ENCODE assay signal across 9 mouse cellular contexts in genomic region chr9:55546176-55547010, GRCm38 (mm10). TPM values are rescaled to one million over a fixed set of nuclear protein-coding genes. Genes with fewer than 3 reads are reported as not detected.
DNase-seq lines count a peak whose midpoint lies in the region; ATAC-seq and TF ChIP-seq lines count a peak whose summit lies in the region.
"Had no signal": no experiment of that assay in that cellular context is flagged by ENCODE, and none has a peak within 500 bp of the region (broad histone marks: within the 10 kb centered on the region; RNA-seq: fewer than 3 reads in every experiment).

No protein-coding gene starts in this region.

- peak; percentile 18 to 23 for DNase-seq in spleen, adult 18-20 months
- DNase-seq in spleen, adult 12 weeks (ENCODE audit: low spot score): no peak
- DNase-seq in embryonic facial prominence, embryonic 14.5 days (ENCODE audit: low spot score): peak; percentile 78
- DNase-seq in heart, postnatal 14 days: peak; percentile 45 to 48
- DNase-seq in kidney, postnatal 25 days: peak; percentile 48 to 77
- peak; percentile 53 for DNase-seq in mesoderm, embryonic 11.5 days (ENCODE audit: low read depth, low spot score)
- peak; percentile 82 for DNase-seq in stomach, postnatal 0 days (ENCODE audit: low spot score)
- no peak for DNase-seq in left cerebral cortex, adult 2 months (ENCODE audit: extremely low spot score in 1 of 2, low spot score in 2 of 2)

- peak overlapping the region; percentile 66 for H3K4me2 ChIP-seq in embryonic facial prominence, embryonic 14.5 days (ENCODE audit: low read depth, low read length)
- peak overlapping the region; percentile 31 for H3K4me2 ChIP-seq in stomach, postnatal 0 days (replicated peaks; ENCODE audit: low read depth)

- 1% methylated on average over 38 of the region's 63 CpGs for WGBS in embryonic facial prominence, embryonic 14.5 days
- 23% methylated on average over 63 of the region's 63 CpGs for WGBS in stomach, postnatal 0 days

- no peak for TF ChIP-seq EP300 in stomach, postnatal 0 days (optimal IDR thresholded peaks at IDR 0.05)

- H3K9ac ChIP-seq in embryonic facial prominence, embryonic 14.5 days (ENCODE audit: low read depth, low read length): 0 out of 2 replicates have a peak overlapping the region, but pooled peaks have one; percentile 25
- H3K9ac ChIP-seq in stomach, postnatal 0 days (ENCODE audit: low read length): no peak overlapping the region

- no peak for TF ChIP-seq CTCF in stomach, postnatal 0 days (IDR thresholded peaks at IDR 0.05; ENCODE audit: low read depth)
- TF ChIP-seq CTCF in left cerebral cortex, adult 2 months (IDR thresholded peaks at IDR 0.05): no peak

- intact Hi-C loops in heart, postnatal 14 days (cut with DNase I): loop anchor here (5.0 to 10.0 kb wide), 2 partner anchors 34 to 212 kb away; partner anchors contain the start of gene Etfa
- intact Hi-C loops in left cerebral cortex, adult 2 months (cut with DNase I): loop anchor here (10.0 kb wide), 1 partner anchor 222 kb away; the partner anchor contains the start of genes Nrg4 and Tmem266

- no peaks in the 10 kb centered on the region for H3K36me3 ChIP-seq in embryonic facial prominence, embryonic 14.5 days (ENCODE audit: control insufficient read depth, insufficient read depth, low read length)
- no peaks in the 10 kb centered on the region for H3K36me3 ChIP-seq in stomach, postnatal 0 days (ENCODE audit: control insufficient read depth, insufficient read depth, low read length)

- H3K27me3 ChIP-seq in embryonic facial prominence, embryonic 14.5 days (replicated peaks; ENCODE audit: control insufficient read depth, insufficient read depth, low read length): peaks cover 85% of the 10 kb centered on the region
- no peaks in the 10 kb centered on the region; the same call in 1 of the 2 replicates for H3K27me3 ChIP-seq in stomach, postnatal 0 days (ENCODE audit: control insufficient read depth, insufficient read depth, low read length)

- ATAC-seq in embryonic facial prominence, embryonic 14.5 days (ENCODE audit: low read depth): peak; percentile 56
- peak; percentile 87 for ATAC-seq in stomach, postnatal 0 days (ENCODE audit: low FRiP score, low TSS enrichment)

- no peak overlapping the region for H3K27ac ChIP-seq in embryonic facial prominence, embryonic 14.5 days (replicated peaks; ENCODE audit: low read depth, low read length)
- H3K27ac ChIP-seq in stomach, postnatal 0 days (replicated peaks): no peak overlapping the region
- H3K27ac ChIP-seq in left cerebral cortex, adult 2 months: no peak overlapping the region

- H3K4me3 ChIP-seq in embryonic facial prominence, embryonic 14.5 days (ENCODE audit: low read depth, low read length): peak overlapping the region; percentile 43
- H3K4me3 ChIP-seq in stomach, postnatal 0 days (ENCODE audit: low read depth, low read length): peak overlapping the region; percentile 27; the same call in 1 of the 2 replicates
- no peak overlapping the region for H3K4me3 ChIP-seq in left cerebral cortex, adult 2 months

- no peaks in the 10 kb centered on the region for H3K9me3 ChIP-seq in embryonic facial prominence, embryonic 14.5 days (ENCODE audit: control insufficient read depth, low read length)
- no peaks in the 10 kb centered on the region for H3K9me3 ChIP-seq in stomach, postnatal 0 days (ENCODE audit: control insufficient read depth, low read length)

- H3K4me1 ChIP-seq in embryonic facial prominence, embryonic 14.5 days (ENCODE audit: control insufficient read depth, insufficient read depth, low read length): peaks cover 13% of the 10 kb centered on the region; the same call in 1 of the 2 replicates
- H3K4me1 ChIP-seq in stomach, postnatal 0 days (replicated peaks; ENCODE audit: control insufficient read depth, insufficient read depth): peaks cover 3% of the 10 kb centered on the region; the same call in 1 of the 2 replicates

RNA-seq across cellular contexts. Expression of gene Isl2, which starts 7.9 kb away (rescaled TPM):
- 7.3 and 7.9 TPM in 2 replicates for polyA plus RNA-seq in embryonic facial prominence, embryonic 14.5 days (2014; fragmentation: Nextera tagmentation; extraction: Ambion mirVana)
- total RNA-seq in heart, postnatal 14 days (2021): under 1 TPM in 1 of 2 experiments, not detected in 1; 0.15 TPM
- 1.8 and 2.5 TPM in 2 replicates for polyA plus RNA-seq in stomach, postnatal 0 days (2015; fragmentation: Nextera tagmentation; extraction: Ambion mirVana)
- total RNA-seq in left cerebral cortex, adult 2 months (2021): not detected
- total RNA-seq: hematopoietic stem cell, adult 5-6 weeks had no signal

RNA-seq across cellular contexts. Expression of gene Etfa, which starts 34.4 kb away (rescaled TPM):
- polyA plus RNA-seq in embryonic facial prominence, embryonic 14.5 days (2014; fragmentation: Nextera tagmentation; extraction: Ambion mirVana): 182 and 191 TPM in 2 replicates
- 100 to 1,000 TPM; 719 to 730 TPM for total RNA-seq in heart, postnatal 14 days (2021)
- 326 and 337 TPM in 2 replicates for polyA plus RNA-seq in stomach, postnatal 0 days (2015; fragmentation: Nextera tagmentation; extraction: Ambion mirVana)
- 10 to 100 TPM; 36.5 to 43.5 TPM for total RNA-seq in left cerebral cortex, adult 2 months (2021)

Comparison
In these comparisons a context has a peak if more than half of its experiments do, and no peak if none do; other contexts are left out.
1. DNase-seq: peak in spleen, adult 18-20 months (2 of 2), embryonic facial prominence, embryonic 14.5 days (single experiment), heart, postnatal 14 days (2 of 2), kidney, postnatal 25 days (2 of 2), mesoderm, embryonic 11.5 days (single experiment) and stomach, postnatal 0 days (single experiment); none in spleen, adult 12 weeks (single experiment) and left cerebral cortex, adult 2 months (0 of 2).
2. RNA of gene Etfa, which starts 34.4 kb away (total RNA-seq): 719 to 730 TPM in heart, postnatal 14 days; 36.5 to 43.5 TPM in left cerebral cortex, adult 2 months; every median in the first group is over 10 times any median in the second.